Mouse (Mus musculus) liver, postnatal 0 days (tissue): ENCODE data around the gene Zyg11a.
"Not testable (repeated sequence)": the region's sequence is repeated elsewhere in the genome, so short reads cannot be mapped to it uniquely, and the experiment has no call there.

ENCODE experiments used
- CTCF ChIP-seq: sonication (generic); IDR thresholded peaks from 2 replicates; pipeline ENCODE4 v1.5.1; 2016; ENCODE audit warnings: antibody characterized with exemption, low read depth
- EP300 ChIP-seq: IDR thresholded peaks from 2 replicates; pipeline ENCODE4 v1.6.1; 2016; ENCODE audit warnings: antibody characterized with exemption, low read depth, mild to moderate bottlenecking

- not testable (repeated sequence) for TF ChIP-seq CTCF, EP300
These were observed 62.7 kb downstream of the Zyg11a start for GRCm38 (mm10) chr4:108155141-108155540.
